Mouse (Mus musculus): ENCODE measurements at regions not wholly inside any gene's neighbourhood (a gene's known extent, or its start where the extent isn't known, plus 50 kb on each side); places are given as distances from the start of the nearest gene placed in this dataset.

DNA sequence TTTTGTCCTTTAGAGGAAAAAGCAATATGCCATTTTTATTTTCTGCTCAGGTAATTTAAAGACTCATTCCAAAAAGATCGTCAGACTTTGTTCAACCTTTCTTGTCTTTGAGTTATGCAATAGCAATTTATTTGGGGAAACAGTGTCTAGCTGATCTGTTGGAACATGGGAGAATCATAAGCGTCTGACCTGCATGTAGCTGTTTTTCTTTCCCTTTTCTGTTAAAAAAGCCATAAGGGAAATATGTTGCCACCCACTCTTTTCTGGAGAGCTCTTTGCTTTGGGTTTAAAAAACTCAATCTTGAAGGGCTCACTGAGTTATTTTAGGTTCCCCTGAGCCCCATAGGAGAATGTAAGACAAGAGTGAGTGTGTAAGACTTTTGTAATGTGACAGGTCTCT is 155.8 kb downstream of the Rad51ap2 start:
- TF ChIP-seq POLR2A (IDR thresholded peaks at IDR 0.05; ENCODE audit: borderline replicate concordance, low read depth, low read length) (no peak), CTCF (IDR thresholded peaks at IDR 0.05; ENCODE audit: low read depth, low read length) (no peak)

Data from bone marrow macrophage, adult 2 months (primary cell).